Comparison of ENCODE assay signal across 30 mouse cellular contexts in the genomic region with DNA sequence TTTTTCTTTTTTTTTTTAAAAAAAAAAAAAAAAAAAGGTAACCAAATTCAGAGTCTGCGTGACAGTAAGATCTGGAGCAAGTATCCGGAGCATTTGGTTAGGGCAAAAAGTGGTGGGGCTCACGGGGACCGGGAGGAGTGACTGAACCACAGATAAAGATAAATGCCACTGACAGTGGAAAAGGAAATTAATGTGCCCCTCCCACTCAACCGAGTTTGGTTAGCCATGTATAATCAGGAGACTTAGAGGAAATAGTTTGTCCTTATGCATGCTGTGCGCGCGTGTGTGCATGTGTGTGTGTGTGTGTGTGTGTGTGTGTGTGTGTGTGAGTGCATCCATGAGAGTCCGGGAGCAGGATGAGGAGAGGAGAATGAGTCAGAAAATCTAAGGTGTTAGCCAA.
A peak's percentile ranks its signal among the peaks of the same experiment; 100 is the strongest.
DNase-seq lines count a peak whose midpoint lies in the region; ATAC-seq and TF ChIP-seq lines count a peak whose summit lies in the region.
"Had no signal": no experiment of that assay in that cellular context is flagged by ENCODE, and none has a peak within 500 bp of the region (broad histone marks: within the 10 kb centered on the region; RNA-seq: fewer than 3 reads in every experiment).

No protein-coding gene starts in this region.

- peaks cover 19% of the 10 kb centered on the region for H3K36me3 ChIP-seq in embryonic facial prominence, embryonic 13.5 days
- peaks cover 20% of the 10 kb centered on the region for H3K36me3 ChIP-seq in embryonic facial prominence, embryonic 10.5 days (replicated peaks)
- peaks cover 16% of the 10 kb centered on the region for H3K36me3 ChIP-seq in embryonic facial prominence, embryonic 14.5 days (ENCODE audit: control insufficient read depth, insufficient read depth, low read length)
- H3K36me3 ChIP-seq in lung, postnatal 0 days (ENCODE audit: insufficient read depth, low read length) = no peaks in the 10 kb centered on the region

- H3K27me3 ChIP-seq in embryonic facial prominence, embryonic 13.5 days = no peaks in the 10 kb centered on the region
- no peaks in the 10 kb centered on the region for H3K27me3 ChIP-seq in embryonic facial prominence, embryonic 10.5 days (replicated peaks; ENCODE audit: low read depth, poor library complexity, severe bottlenecking)
- H3K27me3 ChIP-seq in embryonic facial prominence, embryonic 14.5 days (replicated peaks; ENCODE audit: control insufficient read depth, insufficient read depth, low read length) = no peaks in the 10 kb centered on the region
- H3K27me3 ChIP-seq in lung, postnatal 0 days (replicated peaks; ENCODE audit: insufficient read depth, low read length) = no peaks in the 10 kb centered on the region
- H3K27me3 ChIP-seq: CH12.LX; embryonic facial prominence, embryonic 12.5 days; hindbrain, embryonic 13.5 days; limb, embryonic 12.5 days; stomach, embryonic 15.5 days had no signal

- H3K4me2 ChIP-seq in embryonic facial prominence, embryonic 13.5 days = no peak overlapping the region
- H3K4me2 ChIP-seq in embryonic facial prominence, embryonic 14.5 days (ENCODE audit: low read depth, low read length) = no peak overlapping the region
- no peak overlapping the region for H3K4me2 ChIP-seq in lung, postnatal 0 days (replicated peaks; ENCODE audit: low read depth, low read length)
- H3K4me2 ChIP-seq: embryonic facial prominence, embryonic 12.5 days; hindbrain, embryonic 13.5 days; limb, embryonic 12.5 days; liver, embryonic 11.5 days; stomach, embryonic 15.5 days had no signal

- no peak for TF ChIP-seq CTCF in lung, postnatal 0 days (IDR thresholded peaks at IDR 0.05)

- H3K9ac ChIP-seq in embryonic facial prominence, embryonic 13.5 days = no peak overlapping the region
- no peak overlapping the region for H3K9ac ChIP-seq in embryonic facial prominence, embryonic 14.5 days (ENCODE audit: low read depth, low read length)
- H3K9ac ChIP-seq in lung, postnatal 0 days (replicated peaks; ENCODE audit: low read depth) = no peak overlapping the region
- H3K9ac ChIP-seq: embryonic facial prominence, embryonic 12.5 days; forebrain, postnatal 0 days; hindbrain, embryonic 13.5 days; limb, embryonic 12.5 days; liver, postnatal 0 days; stomach, embryonic 15.5 days had no signal

- no peaks in the 10 kb centered on the region for H3K9me3 ChIP-seq in embryonic facial prominence, embryonic 13.5 days
- H3K9me3 ChIP-seq in embryonic facial prominence, embryonic 10.5 days = peaks cover 6% of the 10 kb centered on the region
- no peaks in the 10 kb centered on the region for H3K9me3 ChIP-seq in embryonic facial prominence, embryonic 14.5 days (ENCODE audit: control insufficient read depth, low read length)
- H3K9me3 ChIP-seq in lung, postnatal 0 days (ENCODE audit: low read length) = no peaks in the 10 kb centered on the region
- H3K9me3 ChIP-seq: embryonic facial prominence, embryonic 12.5 days; G1E; hindbrain, embryonic 13.5 days; stomach, embryonic 15.5 days had no signal

- peaks cover 14% of the 10 kb centered on the region for H3K4me1 ChIP-seq in embryonic facial prominence, embryonic 13.5 days
- no peaks in the 10 kb centered on the region for H3K4me1 ChIP-seq in embryonic facial prominence, embryonic 10.5 days
- no peaks in the 10 kb centered on the region for H3K4me1 ChIP-seq in embryonic facial prominence, embryonic 14.5 days (ENCODE audit: control insufficient read depth, insufficient read depth, low read length)
- no peaks in the 10 kb centered on the region for H3K4me1 ChIP-seq in lung, postnatal 0 days (ENCODE audit: insufficient read depth, low read depth, low read length)
- H3K4me1 ChIP-seq: embryonic facial prominence, embryonic 12.5 days; stomach, embryonic 15.5 days had no signal

- no peak for TF ChIP-seq EP300 in lung, postnatal 0 days (IDR thresholded peaks at IDR 0.05)

- H3K27ac ChIP-seq in embryonic facial prominence, embryonic 13.5 days = peak overlapping the region; percentile 60
- no peak overlapping the region for H3K27ac ChIP-seq in embryonic facial prominence, embryonic 10.5 days (replicated peaks)
- H3K27ac ChIP-seq in embryonic facial prominence, embryonic 14.5 days (replicated peaks; ENCODE audit: low read depth, low read length) = 0 out of 2 replicates have a peak overlapping the region, but pooled peaks have one; percentile 6
- H3K27ac ChIP-seq in lung, postnatal 0 days (ENCODE audit: low read length) = no peak overlapping the region
- H3K27ac ChIP-seq: layer of hippocampus, adult 2 months; limb, embryonic 12.5 days; stomach, embryonic 15.5 days had no signal

- DNase-seq in embryonic facial prominence, embryonic 10.5 days (ENCODE audit: low spot score) = no peak
- DNase-seq in CD4-positive, CD25-positive, alpha-beta regulatory T cell, adult 2 months (ENCODE audit: low read depth, low spot score) = peak; percentile 31
- no peak for DNase-seq in embryonic facial prominence, embryonic 14.5 days (ENCODE audit: low spot score)
- DNase-seq in adipocyte (ENCODE audit: low spot score) = no peak
- DNase-seq in lung, postnatal 0 days (ENCODE audit: low spot score) = no peak
- DNase-seq in spleen, adult 18-20 months = no peak
- DNase-seq: adrenal gland, postnatal 25 days; cerebellum, adult 9-11 months; forebrain, postnatal 0 days; gastrocnemius, postnatal 14 days; kidney, adult 8-10 months; kidney, postnatal 14 days; layer of hippocampus, postnatal 36 days; liver, postnatal 0 days; lung, postnatal 14 days; midbrain, embryonic 14.5 days; right cerebral cortex, adult 18-20 months; right cerebral cortex, postnatal 4 days; thymus, postnatal 4 days had no signal

- no peak for ATAC-seq in embryonic facial prominence, embryonic 13.5 days (ENCODE audit: insufficient number of reproducible peaks, insufficient read depth, low FRiP score, low TSS enrichment, low read depth)
- no peak for ATAC-seq in embryonic facial prominence, embryonic 14.5 days (ENCODE audit: low read depth)
- peak; percentile 82 for ATAC-seq in megakaryocyte progenitor cell, adult 5-6 weeks (replicated peaks; ENCODE audit: poor library complexity)
- no peak for ATAC-seq in lung, postnatal 0 days
- ATAC-seq: forebrain, postnatal 0 days; liver, postnatal 0 days had no signal

- H3K4me3 ChIP-seq in embryonic facial prominence, embryonic 13.5 days = no peak overlapping the region
- H3K4me3 ChIP-seq in embryonic facial prominence, embryonic 10.5 days = no peak overlapping the region
- H3K4me3 ChIP-seq in embryonic facial prominence, embryonic 14.5 days (ENCODE audit: low read depth, low read length) = no peak overlapping the region
- H3K4me3 ChIP-seq in lung, postnatal 0 days (ENCODE audit: low read depth, low read length) = no peak overlapping the region
- H3K4me3 ChIP-seq: embryonic facial prominence, embryonic 12.5 days; hindbrain, embryonic 13.5 days; layer of hippocampus, adult 2 months; limb, embryonic 12.5 days; megakaryocyte, embryonic 14.5 days; stomach, embryonic 15.5 days had no signal

- WGBS in embryonic facial prominence, embryonic 13.5 days = 69% methylated on average over 9 of the region's 9 CpGs
- WGBS in embryonic facial prominence, embryonic 10.5 days = 87% methylated on average over 9 of the region's 9 CpGs
- 77% methylated on average over 9 of the region's 9 CpGs for WGBS in embryonic facial prominence, embryonic 14.5 days
- WGBS in lung, postnatal 0 days = 65% methylated on average over 9 of the region's 9 CpGs

Comparison
In these comparisons a context has a peak if more than half of its experiments do, and no peak if none do; other contexts are left out.
1. H3K27ac ChIP-seq: peak in embryonic facial prominence, embryonic 13.5 days (single experiment) and embryonic facial prominence, embryonic 14.5 days (single experiment); none in embryonic facial prominence, embryonic 10.5 days (single experiment) and lung, postnatal 0 days (single experiment).